Mouse (Mus musculus): ENCODE measurements at regions not wholly inside any gene's neighbourhood (a gene's known extent, or its start where the extent isn't known, plus 50 kb on each side); places are given as distances from the start of the nearest gene placed in this dataset.
A peak's percentile ranks its signal among the peaks of the same experiment; 100 is the strongest.

DNA sequence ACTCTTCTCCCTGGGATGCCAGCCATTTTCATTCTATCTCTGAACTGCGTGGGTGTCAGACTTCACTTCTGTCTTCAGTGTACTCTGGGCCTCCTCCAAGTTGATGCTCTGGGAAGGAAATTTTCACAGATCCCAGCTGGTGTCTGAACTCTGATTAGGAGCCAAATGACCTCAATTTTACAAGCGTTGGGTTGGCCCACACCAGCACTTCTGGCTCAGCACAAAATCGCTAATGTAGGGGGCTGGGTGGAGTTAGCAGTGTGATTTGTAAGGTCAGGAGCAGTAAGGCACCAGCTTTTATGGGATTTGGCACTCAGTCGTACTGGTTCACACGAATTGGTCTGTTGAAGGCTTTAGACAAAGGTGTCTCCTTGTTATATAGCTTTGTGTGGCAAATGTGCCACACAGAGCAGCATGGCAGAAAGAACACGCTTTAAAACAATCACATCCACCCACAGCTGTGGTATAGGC, 576.3 kb upstream of the Kdm8 start:
- DNase-seq = peak; percentile 58

DNA sequence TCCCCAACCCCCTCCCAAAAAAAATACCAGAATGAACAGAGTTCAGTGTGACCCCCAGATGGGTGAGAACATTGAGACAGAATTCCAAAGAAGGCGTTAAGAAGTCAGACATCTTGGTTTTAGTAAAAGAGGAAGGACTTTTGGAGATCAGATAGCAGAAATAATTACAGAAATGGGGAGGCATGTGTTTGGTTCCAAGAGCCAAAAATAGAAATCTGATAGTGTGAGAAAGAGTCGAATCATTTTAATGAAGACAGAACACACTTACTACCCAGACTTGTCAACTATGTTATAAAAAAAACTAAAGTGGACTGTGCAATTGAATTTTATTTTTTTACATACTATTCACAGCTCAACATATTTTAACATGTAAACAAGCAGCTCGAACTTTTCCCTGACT, 575.9 kb upstream of the Kdm8 start:
- DNase-seq = no peak

DNA sequence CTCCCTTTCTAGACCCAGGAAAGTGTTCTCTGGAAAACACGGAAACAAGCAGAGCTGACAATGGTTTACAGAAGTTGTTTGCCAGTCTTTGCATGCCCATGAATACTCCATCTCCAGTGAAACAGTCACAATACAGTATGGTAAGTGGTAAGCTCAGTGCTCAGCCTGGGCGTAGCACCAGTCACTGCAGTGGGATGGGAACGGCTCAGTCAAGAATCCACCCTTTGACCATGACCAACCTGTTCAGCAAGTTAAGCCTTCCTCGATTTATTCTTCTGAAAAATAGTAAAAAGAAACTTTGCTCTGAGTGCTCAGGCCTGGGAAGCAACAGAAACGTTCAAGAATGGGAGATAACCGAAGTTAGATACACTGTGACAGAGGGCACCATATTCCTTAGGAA, 563.7 kb upstream of the Kdm8 start:
- no peak for DNase-seq

DNA sequence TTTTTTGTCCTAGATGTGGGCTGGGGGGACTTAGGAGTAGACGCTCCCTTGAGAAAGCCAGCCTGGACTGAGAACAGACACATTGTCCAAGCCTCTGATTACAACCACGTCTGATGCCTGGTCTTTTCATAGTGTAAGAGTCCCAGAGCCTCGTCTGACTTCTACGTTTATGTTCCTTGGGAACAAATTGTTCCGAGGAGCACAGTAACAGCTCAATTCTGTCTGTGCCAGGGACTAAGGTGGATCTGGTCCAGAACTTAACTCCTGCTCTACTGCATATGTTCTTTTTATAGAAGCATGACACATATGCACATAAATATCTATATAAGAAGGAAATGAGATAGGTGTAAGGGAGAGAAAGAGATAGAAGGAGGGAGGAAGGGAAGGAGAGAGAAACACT, 537.2 kb upstream of the Kdm8 start:
- DNase-seq = no peak

DNA sequence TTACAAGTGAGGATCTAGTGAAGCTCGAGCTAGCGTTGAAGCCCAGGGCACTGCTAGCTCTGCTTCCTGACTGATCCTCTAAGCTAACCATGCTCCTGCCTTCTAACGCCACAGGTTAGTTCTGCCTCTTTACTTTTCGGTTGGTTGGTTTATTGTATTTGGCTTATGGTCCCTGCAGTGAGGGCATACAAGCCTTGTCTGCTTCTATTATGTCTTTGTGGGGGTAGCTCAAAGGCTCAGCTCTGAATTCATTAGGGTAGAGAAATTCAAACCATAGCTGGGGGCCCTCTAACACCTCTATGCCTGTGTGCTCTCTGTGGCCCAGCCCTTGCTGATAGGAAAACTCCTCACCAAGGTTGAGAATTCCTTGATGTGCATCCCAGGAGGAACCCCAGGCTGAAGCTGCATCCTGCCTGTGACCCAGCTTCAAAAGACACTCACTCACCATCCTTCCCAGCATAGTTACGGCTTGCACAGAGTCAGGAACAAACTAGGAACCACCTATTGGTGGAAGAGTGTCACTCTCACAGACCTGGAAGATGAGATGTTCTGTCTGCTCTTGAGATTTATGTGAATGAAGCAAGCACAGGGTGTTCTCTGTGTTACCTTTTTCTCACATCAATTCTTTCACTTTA, 536.7 kb upstream of the Kdm8 start:
- no peak for DNase-seq

DNA sequence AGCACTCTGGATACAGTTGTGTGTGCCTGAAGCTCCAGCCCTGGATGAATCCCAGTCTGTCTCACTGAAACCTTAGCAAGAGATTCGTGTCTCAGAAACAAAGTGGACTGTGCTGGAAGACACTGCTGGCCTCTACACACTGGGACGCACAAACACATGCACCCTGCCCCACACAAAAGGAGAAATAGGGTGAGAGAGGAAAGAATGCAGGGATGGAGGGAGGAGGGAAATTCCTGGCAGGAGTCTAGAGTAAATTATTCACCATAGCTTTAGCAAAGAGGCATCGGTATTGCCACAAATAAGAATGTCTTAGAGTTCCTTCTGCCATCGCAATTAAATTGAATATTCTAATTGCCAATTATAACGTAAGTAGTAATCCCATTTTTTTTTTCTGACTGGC, 530.4 kb upstream of the Kdm8 start:
- DNase-seq = no peak

DNA sequence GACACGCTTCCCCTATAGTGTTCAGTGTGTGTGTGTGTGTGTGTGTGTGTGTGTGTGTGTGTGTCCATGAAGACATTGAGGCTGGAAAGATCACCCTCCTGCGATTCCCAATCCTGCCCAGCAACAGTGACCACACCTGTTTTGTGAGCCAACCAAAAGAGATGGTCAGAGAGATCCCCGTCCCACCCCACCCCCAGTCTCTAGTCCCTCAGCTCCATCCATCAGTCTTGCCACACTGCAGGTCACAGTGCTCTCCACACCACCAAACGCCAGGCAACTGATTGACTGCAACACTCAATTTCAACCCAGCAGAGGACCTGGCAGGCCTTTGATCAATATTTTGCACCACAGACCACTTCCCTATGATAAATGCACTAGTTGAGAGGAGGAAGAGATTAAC, 530.0 kb upstream of the Kdm8 start:
- no peak for DNase-seq

DNA sequence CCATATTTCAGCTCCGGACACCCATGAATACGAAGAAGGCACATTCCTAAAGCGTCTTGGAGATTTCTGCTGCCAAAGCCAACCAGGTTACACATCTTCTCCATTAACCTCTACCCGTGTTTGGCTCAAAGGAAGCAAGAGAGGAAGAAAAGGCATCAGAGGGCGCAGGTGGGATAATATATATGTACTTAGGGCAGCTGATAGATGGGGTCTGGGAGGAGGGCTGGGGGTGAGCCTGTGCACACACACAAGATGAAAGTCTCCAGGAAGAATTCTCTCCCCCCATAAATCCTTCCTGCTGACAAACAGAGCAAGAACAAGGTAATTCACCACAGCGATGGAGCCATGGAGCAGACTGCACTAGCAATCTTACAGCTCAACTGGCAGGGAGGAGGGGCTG, 529.5 kb upstream of the Kdm8 start:
- DNase-seq = no peak

DNA sequence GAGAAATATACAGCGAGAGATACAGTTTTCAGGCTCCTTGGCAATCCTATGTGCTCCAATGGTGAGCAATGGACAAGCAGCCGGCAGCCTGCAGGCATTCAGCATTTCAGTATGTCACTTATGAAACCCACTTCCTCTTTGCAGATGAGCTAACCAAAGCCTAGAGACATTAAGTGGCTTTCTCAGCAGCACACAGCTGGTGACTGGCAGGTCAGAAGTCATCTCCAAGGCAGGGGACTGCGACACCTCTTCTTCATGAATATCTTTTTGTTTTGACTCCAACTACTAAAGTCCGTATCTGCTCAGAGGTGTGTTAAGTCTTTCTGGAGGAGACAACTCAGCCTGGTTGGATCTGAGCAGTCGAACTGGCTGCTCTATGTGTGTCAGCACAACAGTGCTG, 528.8 kb upstream of the Kdm8 start:
- DNase-seq = no peak

DNA sequence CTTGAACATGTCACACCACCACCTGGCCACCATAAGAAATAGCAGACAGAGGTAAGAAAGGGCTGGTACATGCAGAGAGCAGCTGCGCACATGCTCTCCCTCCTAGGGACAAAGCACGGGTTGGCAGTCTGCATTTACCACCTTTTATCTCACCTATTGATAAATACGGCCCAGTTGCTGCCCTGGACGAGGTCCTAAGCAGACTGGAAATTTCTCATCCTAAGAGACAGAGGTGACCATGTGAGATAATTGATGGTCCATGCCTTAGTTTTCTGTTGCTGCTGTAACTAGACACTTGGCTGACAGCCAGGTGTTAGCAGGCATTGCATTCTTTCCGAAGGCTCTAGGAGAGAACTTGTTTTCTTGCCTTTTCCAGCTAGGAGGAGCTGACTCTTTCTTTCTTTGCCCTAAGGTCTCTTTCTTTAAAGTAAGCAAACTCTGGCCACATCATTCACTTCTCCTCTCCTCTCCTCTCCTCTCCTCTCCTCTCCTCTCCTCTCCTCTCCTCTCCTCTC, 526.8 kb upstream of the Kdm8 start:
- no peak for DNase-seq

DNA sequence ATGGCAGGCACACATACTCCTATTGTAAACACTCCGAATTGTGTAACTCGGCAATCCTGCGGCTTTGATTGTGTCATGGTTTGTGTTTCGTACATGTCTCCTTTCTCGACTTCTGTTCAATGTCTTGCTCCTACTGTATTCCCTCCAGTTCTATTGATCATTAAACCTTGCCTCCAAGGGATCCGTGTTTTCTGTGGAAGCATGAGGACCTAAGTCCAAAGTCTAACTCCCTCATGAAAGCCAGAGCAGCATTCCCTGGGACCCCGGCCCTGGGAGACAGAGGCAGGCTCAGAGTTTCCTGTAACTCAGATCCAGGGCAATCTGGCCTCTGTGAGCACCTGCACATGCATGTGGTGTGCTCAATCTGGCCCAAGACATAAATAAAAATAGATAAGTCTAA, 521.7 kb upstream of the Kdm8 start:
- DNase-seq = no peak

DNA sequence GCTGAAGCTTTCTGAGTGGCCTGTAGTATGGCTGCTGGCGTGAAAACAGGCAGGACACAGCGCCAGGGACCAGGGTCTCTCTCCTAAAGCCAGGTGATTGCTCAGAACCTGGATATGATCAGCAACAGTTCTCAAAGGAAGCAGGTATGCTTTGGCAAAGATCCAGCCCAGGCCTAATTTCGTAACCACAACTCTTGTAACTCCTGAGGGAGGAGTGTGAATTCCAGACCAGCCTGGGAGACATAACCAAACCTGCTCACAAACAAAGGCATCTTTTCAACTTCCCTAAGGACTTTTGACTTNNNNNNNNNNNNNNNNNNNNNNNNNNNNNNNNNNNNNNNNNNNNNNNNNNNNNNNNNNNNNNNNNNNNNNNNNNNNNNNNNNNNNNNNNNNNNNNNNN, 510.9 kb upstream of the Kdm8 start:
- no peak for DNase-seq

DNA sequence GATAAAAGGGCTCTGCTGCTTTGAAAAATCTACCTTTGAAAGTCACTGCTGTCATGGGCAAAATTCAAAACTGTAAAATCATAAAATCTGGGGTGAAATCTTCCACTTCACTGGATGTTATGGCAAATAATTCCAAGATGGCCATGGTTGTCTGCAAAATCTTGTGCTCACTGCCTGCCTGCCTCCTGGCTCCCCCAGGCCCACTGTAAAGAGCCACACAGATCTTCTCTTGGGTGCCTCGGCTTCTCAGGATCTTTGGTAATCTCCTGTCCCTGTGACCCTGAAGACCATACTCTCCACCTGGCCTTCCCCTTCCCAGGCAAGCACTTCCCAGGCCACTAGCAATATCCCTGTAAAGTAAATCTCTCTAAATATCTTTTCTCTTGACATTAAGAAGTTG, 505.1 kb upstream of the Kdm8 start:
- no peak for DNase-seq

DNA sequence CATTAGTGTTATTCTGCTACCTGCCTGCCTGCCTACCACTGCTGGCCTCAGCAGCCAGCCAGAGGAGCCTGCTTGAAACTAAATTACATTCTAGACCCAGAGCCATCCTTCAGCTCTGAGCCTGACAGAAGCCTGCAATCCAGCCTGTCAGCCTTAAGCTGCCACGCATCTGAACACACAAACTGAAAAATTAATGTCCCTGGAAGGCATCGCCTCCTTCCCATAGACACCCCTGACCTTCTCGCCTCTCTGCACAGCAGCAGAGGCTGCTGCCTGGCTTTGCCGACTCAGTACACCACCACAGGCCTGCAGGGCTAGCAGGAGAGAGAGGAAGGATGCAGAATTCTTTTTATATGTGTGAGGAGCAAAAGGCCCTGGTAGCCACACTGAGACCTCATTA, 502.9 kb upstream of the Kdm8 start:
- DNase-seq = no peak

DNA sequence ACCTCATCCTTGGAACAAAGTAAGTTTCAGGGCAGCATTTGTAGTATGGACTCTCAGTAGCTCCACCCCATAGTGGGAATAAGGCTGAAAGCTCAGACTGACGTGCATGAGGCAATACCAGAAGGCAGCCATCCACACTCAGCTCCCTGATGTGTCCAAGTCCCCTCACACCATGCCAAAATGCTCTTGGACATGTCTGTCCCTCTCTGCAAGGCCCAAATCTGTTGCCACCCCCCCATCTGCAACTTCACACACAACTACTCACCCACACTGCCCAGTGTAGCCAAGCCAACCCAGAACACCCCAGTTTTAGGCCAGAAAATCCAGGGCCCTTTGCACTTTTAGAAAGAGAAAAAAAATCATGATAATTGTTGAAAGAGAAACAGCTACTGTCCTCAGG, 498.1 kb upstream of the Kdm8 start:
- DNase-seq = no peak

DNA sequence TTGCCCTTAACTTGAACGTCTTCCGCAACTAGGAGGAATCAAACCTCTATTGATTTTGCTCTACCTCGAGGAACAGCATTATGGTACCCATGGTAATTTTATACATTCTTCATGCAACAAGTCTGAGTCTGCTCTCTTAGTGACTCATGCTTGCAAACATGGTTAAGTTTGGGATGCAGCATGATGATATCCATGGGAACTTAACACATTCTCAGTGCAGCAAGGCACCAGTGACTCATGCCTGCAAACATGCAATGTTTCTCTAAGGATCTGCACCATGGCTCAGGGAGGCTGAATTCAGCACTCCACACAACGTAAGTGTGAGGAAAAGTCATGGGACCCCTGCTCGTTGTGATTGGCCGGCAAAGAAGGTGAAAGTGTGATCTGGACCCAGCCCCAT, 487.1 kb upstream of the Kdm8 start:
- no peak for DNase-seq

DNA sequence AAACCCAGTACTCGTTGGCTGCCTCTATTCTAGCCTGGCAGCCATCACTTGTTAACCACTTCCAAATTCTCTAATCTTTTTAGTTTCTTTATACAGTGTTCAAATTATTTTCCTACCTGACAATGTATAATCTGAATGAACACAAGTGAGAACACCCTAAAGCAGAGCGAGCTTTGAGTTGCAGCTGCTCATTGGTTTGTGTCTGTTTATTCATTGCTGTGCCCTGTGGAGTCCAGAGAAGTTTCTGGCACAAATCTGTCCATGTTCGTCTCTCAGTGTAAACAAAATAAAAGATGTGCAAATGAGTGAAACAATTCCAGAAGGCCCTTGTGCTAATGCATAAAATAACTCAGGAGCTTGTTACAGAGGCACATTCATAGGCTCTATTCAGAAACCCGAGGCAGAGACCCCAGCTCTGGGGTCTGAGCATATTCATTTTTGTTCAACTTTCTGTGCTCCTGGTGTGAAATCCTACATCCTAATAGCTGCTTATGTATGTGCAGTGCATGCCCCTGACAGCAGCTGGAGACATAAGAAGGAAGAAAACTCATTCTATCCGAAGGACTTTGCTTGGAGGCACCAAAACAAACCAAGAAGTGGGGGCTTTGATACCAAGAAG, 469.5 kb upstream of the Kdm8 start:
- no peak for DNase-seq

DNA sequence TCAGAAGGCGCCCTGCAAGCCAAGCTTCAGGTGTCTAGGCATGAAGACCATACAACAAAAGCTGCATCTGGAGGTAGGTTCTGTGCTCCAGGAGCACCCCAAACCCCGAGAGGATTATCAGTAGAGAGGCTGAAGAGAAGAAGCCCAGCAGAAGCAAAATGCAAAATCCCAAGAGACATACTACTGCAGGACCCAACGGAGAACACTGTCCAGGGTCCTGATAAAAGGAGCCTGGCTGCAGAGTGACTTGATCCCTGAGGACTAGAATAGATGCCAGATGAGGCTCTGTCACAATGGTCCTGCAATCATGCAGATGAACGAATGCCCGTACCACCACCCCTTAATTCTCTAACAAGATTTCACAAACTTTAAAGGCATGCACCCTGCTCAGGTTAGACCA, 455.0 kb upstream of the Kdm8 start:
- no peak for DNase-seq

DNA sequence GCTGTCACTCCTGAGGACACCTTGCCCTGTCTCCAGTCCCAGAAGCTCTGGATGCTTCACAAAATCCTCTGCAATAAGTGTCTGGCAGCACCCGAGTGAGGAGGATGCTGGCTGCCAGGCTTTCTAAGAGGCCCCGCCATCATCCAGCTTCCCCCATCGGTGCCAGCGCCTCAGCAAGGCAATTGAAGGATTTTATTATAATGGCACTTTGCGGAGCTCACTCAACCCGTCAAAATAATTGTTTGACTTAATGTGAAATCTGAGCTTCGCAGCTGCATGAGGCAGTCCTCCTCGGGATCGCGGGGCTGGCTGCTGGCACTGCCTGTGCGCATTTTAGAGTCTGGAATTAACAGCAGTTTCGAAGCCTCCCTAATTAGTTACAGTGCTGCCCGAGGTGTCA, 453.8 kb upstream of the Kdm8 start:
- no peak for DNase-seq

DNA sequence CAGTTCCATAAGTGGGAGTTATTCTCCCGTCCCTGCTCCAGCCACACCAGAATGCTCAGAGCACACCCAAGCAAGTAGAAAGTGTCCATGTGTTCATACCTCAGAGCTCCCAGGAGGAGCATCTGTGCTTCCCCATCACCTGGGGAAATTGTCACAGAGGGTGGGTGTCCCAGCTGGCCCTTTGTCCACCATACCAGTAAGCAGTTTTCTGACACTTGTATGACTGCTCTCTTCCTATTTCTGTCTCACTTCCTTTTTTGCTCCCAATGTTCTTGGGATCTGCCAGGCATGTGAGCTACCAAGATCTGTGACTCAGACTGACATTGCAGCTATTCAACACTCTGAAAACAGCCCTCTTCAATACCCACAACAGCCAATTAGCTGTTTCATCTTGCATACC, 447.9 kb upstream of the Kdm8 start:
- DNase-seq = no peak

DNA sequence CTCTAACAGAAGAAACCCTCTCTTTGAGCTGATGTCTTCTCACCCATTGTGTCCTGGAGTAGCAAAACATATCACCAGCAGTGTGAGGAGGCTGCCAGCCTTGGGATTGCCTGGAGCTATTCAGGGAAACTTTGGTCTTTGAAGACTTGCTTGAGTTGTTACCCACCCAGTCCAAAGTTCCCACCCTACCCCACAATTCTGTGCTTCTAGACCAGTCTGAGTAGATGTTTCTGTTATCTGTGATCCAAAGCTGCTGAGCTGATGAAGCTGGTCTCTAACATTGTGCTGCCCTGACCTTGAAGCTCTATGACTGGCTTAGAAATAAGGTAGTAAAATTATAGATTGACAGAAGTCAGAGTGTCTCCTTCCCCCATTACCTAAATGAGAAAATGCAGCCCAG, 443.8 kb upstream of the Kdm8 start:
- no peak for DNase-seq

DNA sequence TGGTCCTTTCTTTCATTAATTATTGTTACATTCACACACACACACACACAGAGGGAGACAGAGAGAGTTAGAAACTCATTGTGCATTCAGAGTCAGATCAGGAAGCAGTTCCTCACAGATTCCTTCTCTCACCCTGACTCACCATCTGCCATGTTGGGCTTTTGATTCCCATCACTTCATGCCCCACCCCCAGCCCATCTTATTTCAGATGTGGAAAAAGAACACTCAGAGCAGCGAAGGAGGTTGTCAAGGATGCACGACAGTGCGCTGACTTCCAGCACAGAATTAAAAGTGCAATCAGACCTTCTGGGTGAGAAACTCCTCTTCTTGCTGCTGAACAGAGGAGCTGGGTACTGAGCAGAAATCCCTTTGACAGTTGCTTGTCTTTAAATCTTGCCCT, 438.8 kb upstream of the Kdm8 start:
- DNase-seq = no peak

DNA sequence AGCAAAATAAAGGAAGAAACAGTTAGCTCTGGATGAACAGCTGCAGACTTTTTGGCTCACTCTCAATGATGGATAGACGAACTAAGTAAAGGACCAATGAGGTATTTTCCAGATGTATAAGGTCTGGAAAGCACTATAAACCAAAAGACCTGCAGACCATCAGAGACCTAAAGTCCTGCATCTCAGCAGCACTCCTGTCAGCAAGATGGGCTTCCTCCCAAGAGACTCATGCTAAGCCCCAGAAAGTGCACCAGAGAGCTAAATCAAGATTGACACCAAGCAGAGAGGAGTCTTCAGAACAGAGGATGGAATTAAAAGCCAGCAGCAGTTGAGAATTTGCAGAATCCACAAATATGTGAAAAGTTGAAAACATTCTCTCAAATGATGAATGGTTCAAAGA, 425.2 kb upstream of the Kdm8 start:
- no peak for DNase-seq

DNA sequence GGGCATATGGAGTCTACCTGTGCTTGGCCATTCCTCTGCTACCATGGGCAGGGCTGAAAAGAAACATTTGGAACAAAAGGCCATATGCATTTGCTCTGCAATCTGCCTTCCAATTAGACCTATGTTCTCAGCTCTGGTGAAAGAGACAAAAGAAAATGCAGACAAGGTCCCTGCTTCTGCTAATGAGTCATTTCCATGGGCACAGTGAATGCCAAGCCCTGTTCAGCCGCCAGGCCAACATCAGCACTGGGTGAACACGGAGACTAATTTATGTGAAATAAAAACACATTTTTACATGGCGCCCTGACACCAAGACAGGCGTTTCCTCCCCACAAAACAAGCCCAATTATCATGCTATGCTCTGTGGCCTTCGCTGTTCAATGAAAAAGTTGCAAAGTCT, 419.5 kb upstream of the Kdm8 start:
- DNase-seq = no peak

DNA sequence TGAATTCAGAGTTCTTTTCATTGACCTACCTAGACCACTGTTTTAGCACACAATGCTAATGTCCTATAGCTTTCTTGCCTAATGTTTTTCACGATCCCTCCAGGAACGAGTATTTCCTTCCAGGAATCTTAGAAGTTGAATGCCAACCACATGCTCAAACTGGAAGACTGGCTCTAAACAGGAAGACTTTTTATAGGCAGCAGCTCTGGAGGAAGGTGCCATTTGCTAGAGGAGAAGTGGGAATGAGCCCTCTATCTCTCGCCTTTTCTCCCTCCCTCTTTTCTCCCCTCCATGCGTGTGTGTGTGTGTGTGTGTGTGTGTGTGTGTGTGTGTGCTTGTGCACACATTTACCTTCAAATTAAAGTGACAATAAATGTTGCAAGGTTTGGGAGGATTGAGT, 410.7 kb upstream of the Kdm8 start:
- DNase-seq = no peak
